Mouse (Mus musculus) megakaryocyte, embryonic 14.5 days (primary cell): ENCODE measurements around the gene Stxbp5l.

ENCODE experiments used
- FLI1 ChIP-seq: IDR thresholded peaks from 2 replicates; pipeline ENCODE4 v1.6.1; 2012; ENCODE audit warnings: low read length, inconsistent platforms, mixed read lengths
- GATA1 ChIP-seq: IDR thresholded peaks from 3 replicates; pipeline ENCODE4 v1.6.1; 2012; ENCODE audit warnings: mixed read lengths, low read length, inconsistent platforms, borderline replicate concordance

- TF ChIP-seq GATA1 (no peak), FLI1 (no peak)
Observed at GRCm38 (mm10) chr16:37405536-37405935, 20.8 kb upstream of the Stxbp5l start.
